Mouse (Mus musculus): Measurements from ENCODE around the gene Ssu72. TPM values are rescaled to one million over a fixed set of nuclear protein-coding genes. Genes with fewer than 3 reads are reported as not detected.
A peak's percentile ranks its signal among the peaks of the same experiment; 100 is the strongest.

Gene Ssu72
- total and polyA plus RNA-seq, 2 experiments from 2014 or later = 84.1 to 152 TPM

DNA sequence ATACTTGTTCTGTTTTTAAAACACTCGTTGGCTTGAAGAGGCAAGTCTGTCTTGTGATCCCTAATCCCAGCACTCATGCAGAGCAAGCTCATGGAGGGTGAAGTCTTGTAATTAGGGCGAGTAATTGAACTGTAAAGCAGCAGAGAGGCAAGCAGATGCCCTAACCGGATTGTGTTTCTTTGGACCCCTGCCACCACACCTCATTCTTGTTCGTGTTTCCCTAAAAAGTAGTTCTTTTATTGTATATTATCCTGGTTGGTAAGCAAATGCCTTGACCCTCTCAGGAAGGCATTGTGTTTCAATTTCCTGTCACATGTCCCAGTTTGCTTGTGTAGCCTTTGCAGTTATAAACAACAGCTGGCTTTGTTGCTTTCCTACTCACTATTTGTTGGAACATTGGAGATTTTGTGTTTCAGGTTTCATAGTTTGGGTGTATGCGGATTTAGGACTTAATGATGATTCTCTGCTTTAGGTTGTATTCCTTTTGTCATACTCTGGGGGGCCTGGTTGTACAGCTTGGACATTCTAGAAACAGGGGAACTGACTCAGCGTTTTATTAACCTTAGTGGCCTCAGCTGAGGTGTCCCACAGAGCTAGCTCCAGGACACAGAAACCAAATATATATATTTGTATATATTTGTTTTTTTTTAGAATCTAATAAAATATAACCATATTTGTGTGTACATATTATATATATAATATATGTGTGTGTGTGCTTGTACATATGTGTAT, 6.1 kb downstream of the Ssu72 start:
- peak; percentile 24 for DNase-seq (ENCODE audit: low spot score)

DNA sequence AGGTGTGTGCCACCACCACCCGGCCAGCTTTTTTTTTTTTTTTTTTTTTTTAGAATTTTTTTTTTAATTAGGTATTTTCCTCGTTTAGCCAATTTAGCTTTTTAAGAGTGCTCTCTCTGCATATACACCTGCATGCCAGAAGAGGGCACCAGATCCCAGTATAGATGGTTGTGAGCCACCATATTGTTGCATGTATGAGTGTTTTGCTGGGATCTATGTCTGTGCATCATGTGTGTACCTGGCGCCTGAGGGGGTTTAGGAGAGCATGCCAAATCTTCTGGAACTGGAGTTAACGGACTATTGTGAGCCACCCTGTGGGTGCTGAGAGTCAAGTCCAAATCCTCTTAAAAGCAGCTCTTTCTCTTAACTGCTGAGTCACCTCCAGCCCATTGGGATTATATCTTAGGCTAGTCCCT, 17.1 kb downstream of the Ssu72 start:
- Histone ChIP-seq H3K9ac (replicated peaks; ENCODE audit: low read length, poor library complexity, severe bottlenecking) (no peak overlapping the region), H3K36me3 (ENCODE audit: insufficient read depth, low read length) (peaks cover 10% of the 10 kb centered on the region), H3K4me2 (ENCODE audit: low read depth, low read length, poor library complexity, severe bottlenecking) (no peak overlapping the region), H3K4me3 (ENCODE audit: low read depth, low read length) (no peak overlapping the region), H3K27me3 (ENCODE audit: insufficient read depth, low read length) (no peaks in the 10 kb centered on the region), H3K9me3 (ENCODE audit: low read length) (no peaks in the 10 kb centered on the region), H3K27ac (ENCODE audit: low read depth, low read length) (no peak overlapping the region), H3K4me1 (ENCODE audit: insufficient read depth, low read length) (no peaks in the 10 kb centered on the region)
- WGBS = 49% methylated on average over 4 of the region's 4 CpGs
- DNase-seq (ENCODE audit: low spot score) = peak; percentile 15
- ATAC-seq (ENCODE audit: low FRiP score) = no peak
- peak; percentile 72 for TF ChIP-seq CTCF (IDR thresholded peaks at IDR 0.05)

More for the DNA sequence above, 6.1 kb downstream of the Ssu72 start:
- no peaks in the 10 kb centered on the region for H3K27me3 ChIP-seq (ENCODE audit: insufficient read depth, low read length)
- H3K4me2 ChIP-seq (ENCODE audit: low read depth, low read length, poor library complexity, severe bottlenecking) = no peak overlapping the region
- no peak for TF ChIP-seq CTCF (IDR thresholded peaks at IDR 0.05)
- 48% methylated on average over 6 of the region's 6 CpGs for WGBS
- no peaks in the 10 kb centered on the region for H3K9me3 ChIP-seq (ENCODE audit: low read length)
- H3K4me3 ChIP-seq (ENCODE audit: low read depth, low read length) = no peak overlapping the region
- H3K36me3 ChIP-seq (ENCODE audit: insufficient read depth, low read length) = peaks cover under 1% of the 10 kb centered on the region; the same call in 1 of the 2 replicates
- H3K27ac ChIP-seq (ENCODE audit: low read depth, low read length) = 0 out of 2 replicates have a peak overlapping the region, but pooled peaks have one; percentile 6
- no peak overlapping the region for H3K9ac ChIP-seq (replicated peaks; ENCODE audit: low read length, poor library complexity, severe bottlenecking)
- ATAC-seq (ENCODE audit: low FRiP score) = no peak
- peaks cover 3% of the 10 kb centered on the region; the same call in 1 of the 2 replicates for H3K4me1 ChIP-seq (ENCODE audit: insufficient read depth, low read length)

DNA sequence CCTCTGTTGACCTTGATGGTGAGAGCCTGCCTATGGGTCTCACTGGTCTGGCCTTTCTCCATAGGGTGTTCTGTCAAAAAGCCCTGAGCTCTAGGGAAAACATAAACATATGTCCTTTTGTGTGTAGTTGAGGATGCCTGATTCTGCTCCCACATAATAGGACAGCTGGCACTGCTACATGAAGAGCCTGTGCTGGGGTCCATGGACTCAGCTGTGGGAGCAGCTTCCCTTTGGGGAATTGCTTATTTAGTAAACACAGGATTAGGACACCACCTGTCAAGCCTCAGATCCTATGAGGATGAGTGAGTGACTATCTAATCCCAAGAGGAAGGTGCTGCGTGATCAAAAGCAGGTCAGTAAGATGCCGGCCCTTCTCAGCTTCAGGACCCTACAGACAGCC, 23.4 kb downstream of the Ssu72 start:
- TF ChIP-seq CTCF (IDR thresholded peaks at IDR 0.05) = no peak
- no peak overlapping the region for H3K27ac ChIP-seq (ENCODE audit: low read depth, low read length)
- DNase-seq (ENCODE audit: low spot score) = no peak
- H3K4me1 ChIP-seq (ENCODE audit: insufficient read depth, low read length) = no peaks in the 10 kb centered on the region
- H3K36me3 ChIP-seq (ENCODE audit: insufficient read depth, low read length) = peaks cover 6% of the 10 kb centered on the region; the same call in 1 of the 2 replicates
- H3K27me3 ChIP-seq (ENCODE audit: insufficient read depth, low read length) = no peaks in the 10 kb centered on the region
- H3K9me3 ChIP-seq (ENCODE audit: low read length) = no peaks in the 10 kb centered on the region
- H3K4me3 ChIP-seq (ENCODE audit: low read depth, low read length) = no peak overlapping the region
- 60% methylated on average over 2 of the region's 2 CpGs for WGBS
- no peak for ATAC-seq (ENCODE audit: low FRiP score)
- H3K4me2 ChIP-seq (ENCODE audit: low read depth, low read length, poor library complexity, severe bottlenecking) = no peak overlapping the region
- no peak overlapping the region for H3K9ac ChIP-seq (replicated peaks; ENCODE audit: low read length, poor library complexity, severe bottlenecking)

DNA sequence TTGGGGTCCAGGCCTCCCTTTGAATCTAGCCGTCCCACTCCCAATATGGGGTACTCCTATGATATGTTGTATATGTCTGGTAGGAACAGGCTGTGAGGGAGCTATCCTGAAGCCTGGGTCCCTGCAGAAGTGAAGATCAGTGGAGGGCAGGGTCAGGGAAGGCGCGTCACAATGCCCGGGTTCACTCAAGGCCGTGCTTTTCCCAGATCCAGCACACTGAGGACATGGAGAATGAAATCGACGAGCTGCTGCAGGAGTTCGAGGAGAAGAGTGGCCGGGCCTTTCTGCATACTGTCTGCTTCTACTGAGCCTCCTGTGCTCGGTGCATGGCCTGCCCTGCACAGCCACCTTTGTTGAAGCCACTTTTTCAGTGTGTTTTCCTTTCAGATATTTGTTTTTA, 28.7 kb downstream of the Ssu72 start:
- WGBS = 87% methylated on average over 10 of the region's 10 CpGs
- Histone ChIP-seq H3K4me2 (ENCODE audit: low read depth, low read length, poor library complexity, severe bottlenecking) (0 out of 2 replicates have a peak overlapping the region, but pooled peaks have one; percentile 70), H3K4me1 (ENCODE audit: insufficient read depth, low read length) (peaks cover 10% of the 10 kb centered on the region; the same call in 1 of the 2 replicates), H3K27ac (ENCODE audit: low read depth, low read length) (no peak overlapping the region; the same call in 1 of the 2 replicates), H3K9me3 (ENCODE audit: low read length) (no peaks in the 10 kb centered on the region), H3K36me3 (ENCODE audit: insufficient read depth, low read length) (peaks cover 5% of the 10 kb centered on the region; the same call in 1 of the 2 replicates), H3K9ac (replicated peaks; ENCODE audit: low read length, poor library complexity, severe bottlenecking) (no peak overlapping the region), H3K27me3 (ENCODE audit: insufficient read depth, low read length) (no peaks in the 10 kb centered on the region), H3K4me3 (ENCODE audit: low read depth, low read length) (no peak overlapping the region)
- no peak for TF ChIP-seq CTCF (IDR thresholded peaks at IDR 0.05)
- DNase-seq (ENCODE audit: low spot score) (no peak), ATAC-seq (ENCODE audit: low FRiP score) (no peak)

DNA sequence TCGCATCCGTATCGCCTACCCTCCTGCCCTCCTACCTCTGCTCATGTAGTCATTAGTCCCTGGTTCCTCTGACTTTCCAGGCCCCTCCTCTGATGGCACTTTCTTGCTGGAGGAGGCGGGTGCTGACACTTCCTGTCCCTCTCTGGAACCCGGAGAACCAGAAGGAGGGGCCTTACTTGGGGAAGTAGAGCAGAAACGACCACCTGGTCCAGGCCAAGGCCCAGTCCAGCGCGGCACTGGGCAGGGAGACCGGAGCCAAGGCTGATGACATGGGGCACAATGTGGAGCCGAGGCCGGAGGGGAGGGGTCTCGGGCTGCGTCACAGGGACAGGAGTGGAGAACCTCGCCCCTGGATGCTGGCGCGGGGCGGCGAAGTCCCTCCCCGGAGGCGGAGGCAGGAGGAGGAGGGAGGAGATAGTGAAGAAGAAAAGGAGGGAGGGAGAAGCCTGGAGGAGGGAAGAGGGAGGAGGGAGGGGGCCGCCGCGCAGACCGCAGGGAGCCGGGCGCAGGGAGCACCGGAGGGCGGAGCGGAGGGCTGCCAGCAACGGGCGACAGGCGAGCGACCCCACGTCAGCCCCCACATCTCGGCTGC, 29.8 kb downstream of the Ssu72 start, which contains the start of gene Tmem240:
Gene Tmem240, plus strand, starts transcription at position 451 of the 592 bp plus-strand sequence.
- DNase-seq (ENCODE audit: low spot score) (peak; percentile 94), ATAC-seq (ENCODE audit: low FRiP score) (peak; percentile 89)
- H3K36me3 ChIP-seq (ENCODE audit: insufficient read depth, low read length) = peaks cover 15% of the 10 kb centered on the region; the same call in 1 of the 2 replicates
- H3K4me2 ChIP-seq (ENCODE audit: low read depth, low read length, poor library complexity, severe bottlenecking) = peak within 1 kb of the TSS; percentile 70
- TF ChIP-seq CTCF (IDR thresholded peaks at IDR 0.05) = no peak
- WGBS = under 1% methylated on average over 25 of the region's 35 CpGs
- peak within 1 kb of the TSS; percentile 91 for H3K9ac ChIP-seq (replicated peaks; ENCODE audit: low read length, poor library complexity, severe bottlenecking)
- peak within 1 kb of the TSS; percentile 94 for H3K27ac ChIP-seq (ENCODE audit: low read depth, low read length)
- H3K4me1 ChIP-seq (ENCODE audit: insufficient read depth, low read length) = peaks cover 10% of the 10 kb centered on the region; the same call in 1 of the 2 replicates
- peak within 1 kb of the TSS; percentile 74 for H3K4me3 ChIP-seq (ENCODE audit: low read depth, low read length)
- no peaks in the 10 kb centered on the region for H3K27me3 ChIP-seq (ENCODE audit: insufficient read depth, low read length)
- H3K9me3 ChIP-seq (ENCODE audit: low read length) = no peaks in the 10 kb centered on the region
